In genomic region chr16:90297479-90298425, GRCm38 (mm10) we compare ENCODE assay signal across 12 mouse cellular contexts. TPM values are rescaled to one million over a fixed set of nuclear protein-coding genes. Genes with fewer than 3 reads are reported as not detected.
DNase-seq lines count a peak whose midpoint lies in the region; ATAC-seq and TF ChIP-seq lines count a peak whose summit lies in the region.
"Had no signal": no experiment of that assay in that cellular context is flagged by ENCODE, and none has a peak within 500 bp of the region (broad histone marks: within the 10 kb centered on the region; RNA-seq: fewer than 3 reads in every experiment).

No protein-coding gene starts in this region.

- H3K4me1 ChIP-seq in heart, embryonic 11.5 days (ENCODE audit: control insufficient read depth, insufficient read depth, low read length), result no peaks in the 10 kb centered on the region
- H3K4me1 ChIP-seq in E14TG2a.4 (replicated peaks; ENCODE audit: low read depth, low read length), result peaks cover 58% of the 10 kb centered on the region
- H3K4me1 ChIP-seq in embryonic facial prominence, embryonic 14.5 days (ENCODE audit: control insufficient read depth, insufficient read depth, low read length), result no peaks in the 10 kb centered on the region

- 17% methylated on average over 20 of the region's 22 CpGs for WGBS in heart, embryonic 11.5 days (ENCODE audit: insufficient replicate concordance)
- WGBS in embryonic facial prominence, embryonic 14.5 days, result 27% methylated on average over 21 of the region's 22 CpGs

- no peak overlapping the region for H3K9ac ChIP-seq in heart, embryonic 11.5 days (ENCODE audit: low read depth, low read length)
- 0 out of 2 replicates have a peak overlapping the region, but pooled peaks have one; percentile 1 for H3K9ac ChIP-seq in embryonic facial prominence, embryonic 14.5 days (ENCODE audit: low read depth, low read length)

- TF ChIP-seq CTCF in E14TG2a.4 (conservative IDR thresholded peaks at IDR 0.05; ENCODE audit: low read length), result no peak

- no peak for DNase-seq in heart, postnatal 36 days
- peak; percentile 12 for DNase-seq in embryonic facial prominence, embryonic 14.5 days (ENCODE audit: low spot score)
- no peak for DNase-seq in left cerebral cortex, postnatal 25 days (ENCODE audit: low spot score in 2 of 2)
- no peak for DNase-seq in cerebellum, postnatal 14 days
- DNase-seq: adrenal gland, postnatal 10 days; kidney, postnatal 36 days; lung, postnatal 14 days; right cerebral cortex, adult 18-20 months had no signal

- no peak for ATAC-seq in heart, embryonic 11.5 days (replicated peaks; ENCODE audit: insufficient number of reproducible peaks, low FRiP score, low TSS enrichment)
- no peak for ATAC-seq in embryonic facial prominence, embryonic 14.5 days (ENCODE audit: low read depth)
- peak; percentile 42; the same call in 1 of the 2 replicates for ATAC-seq in megakaryocyte progenitor cell, adult 5-6 weeks (replicated peaks; ENCODE audit: poor library complexity)
- no peak for ATAC-seq in inflammation-experienced regulatory T-cells, adult 6 months

- H3K36me3 ChIP-seq in heart, embryonic 11.5 days (ENCODE audit: control insufficient read depth, insufficient read depth, low read length), result no peaks in the 10 kb centered on the region
- no peaks in the 10 kb centered on the region for H3K36me3 ChIP-seq in E14TG2a.4 (ENCODE audit: insufficient read depth, low read length)
- no peaks in the 10 kb centered on the region for H3K36me3 ChIP-seq in embryonic facial prominence, embryonic 14.5 days (ENCODE audit: control insufficient read depth, insufficient read depth, low read length)

- intact Hi-C loops in heart, postnatal 36 days (cut with DNase I), result no loop called here
- intact Hi-C loops in left cerebral cortex, postnatal 25 days (cut with DNase I), result no loop called here

- H3K27me3 ChIP-seq in heart, embryonic 11.5 days (ENCODE audit: control insufficient read depth, insufficient read depth, low read length), result peaks cover 11% of the 10 kb centered on the region
- H3K27me3 ChIP-seq in E14TG2a.4 (ENCODE audit: insufficient read depth, low read length), result no peaks in the 10 kb centered on the region
- 0 out of 2 replicates have a peak, but pooled peaks cover 5% of the 10 kb centered on the region for H3K27me3 ChIP-seq in embryonic facial prominence, embryonic 14.5 days (replicated peaks; ENCODE audit: control insufficient read depth, insufficient read depth, low read length)

- no peak overlapping the region for H3K4me3 ChIP-seq in heart, embryonic 11.5 days (ENCODE audit: low read depth, low read length)
- peak overlapping the region; percentile 53 for H3K4me3 ChIP-seq in E14TG2a.4 (replicated peaks; ENCODE audit: low read length)
- no peak overlapping the region for H3K4me3 ChIP-seq in embryonic facial prominence, embryonic 14.5 days (ENCODE audit: low read depth, low read length)

- peak overlapping the region; percentile 43 for H3K4me2 ChIP-seq in heart, embryonic 11.5 days
- peak overlapping the region; percentile 29 for H3K4me2 ChIP-seq in embryonic facial prominence, embryonic 14.5 days (ENCODE audit: low read depth, low read length)

- no peak overlapping the region for H3K27ac ChIP-seq in heart, embryonic 11.5 days (ENCODE audit: low read depth, low read length)
- H3K27ac ChIP-seq in embryonic facial prominence, embryonic 14.5 days (replicated peaks; ENCODE audit: low read depth, low read length), result no peak overlapping the region

- no peaks in the 10 kb centered on the region for H3K9me3 ChIP-seq in heart, embryonic 11.5 days (replicated peaks; ENCODE audit: control insufficient read depth, low read length)
- peaks cover 4% of the 10 kb centered on the region for H3K9me3 ChIP-seq in E14TG2a.4 (ENCODE audit: low read length)
- no peaks in the 10 kb centered on the region for H3K9me3 ChIP-seq in embryonic facial prominence, embryonic 14.5 days (ENCODE audit: control insufficient read depth, low read length)

RNA-seq across cellular contexts. Expression of gene Scaf4, which starts 13.4 kb away (rescaled TPM):
- 20.1 and 22.0 TPM in 2 replicates for polyA plus RNA-seq in heart, embryonic 11.5 days (2014; fragmentation: Nextera tagmentation; extraction: Ambion mirVana)
- 10 to 100 TPM; 18.1 to 22.0 TPM for total RNA-seq in heart, postnatal 36 days (2021)
- polyA plus RNA-seq in embryonic facial prominence, embryonic 14.5 days (2014; fragmentation: Nextera tagmentation; extraction: Ambion mirVana), result 23.6 and 25.4 TPM in 2 replicates
- 64.0 and 67.2 TPM in 2 replicates for total RNA-seq in megakaryocyte progenitor cell, adult 5-6 weeks (2015)
- total RNA-seq in megakaryocyte progenitor cell, adult 5-6 weeks (2017), result 14.1 and 18.5 TPM in 2 replicates
- total RNA-seq in left cerebral cortex, postnatal 25 days (2021), result 10 to 100 TPM; 41.1 to 42.8 TPM
- polyA plus RNA-seq in inflammation-experienced regulatory T-cells, adult 6 months (2017; shearing (Covaris generic)), result 10 to 100 TPM in 1 of 3 experiments, 1 to 10 TPM in 2; 7.7 to 13.8 (median 9.6) TPM
